Mouse (Mus musculus) adrenal gland, adult (tissue): ENCODE measurements around the gene Zwint.

Experiments
- DNase-seq, 2 experiments: peaks; one replicate each; pipeline ENCODE4 v3.0.0; 2022 to 2023; ENCODE audit warnings: low spot score in 1 of 2; ENCODE audit not compliant: inconsistent age in 2 of 2

Gene Zwint

DNA sequence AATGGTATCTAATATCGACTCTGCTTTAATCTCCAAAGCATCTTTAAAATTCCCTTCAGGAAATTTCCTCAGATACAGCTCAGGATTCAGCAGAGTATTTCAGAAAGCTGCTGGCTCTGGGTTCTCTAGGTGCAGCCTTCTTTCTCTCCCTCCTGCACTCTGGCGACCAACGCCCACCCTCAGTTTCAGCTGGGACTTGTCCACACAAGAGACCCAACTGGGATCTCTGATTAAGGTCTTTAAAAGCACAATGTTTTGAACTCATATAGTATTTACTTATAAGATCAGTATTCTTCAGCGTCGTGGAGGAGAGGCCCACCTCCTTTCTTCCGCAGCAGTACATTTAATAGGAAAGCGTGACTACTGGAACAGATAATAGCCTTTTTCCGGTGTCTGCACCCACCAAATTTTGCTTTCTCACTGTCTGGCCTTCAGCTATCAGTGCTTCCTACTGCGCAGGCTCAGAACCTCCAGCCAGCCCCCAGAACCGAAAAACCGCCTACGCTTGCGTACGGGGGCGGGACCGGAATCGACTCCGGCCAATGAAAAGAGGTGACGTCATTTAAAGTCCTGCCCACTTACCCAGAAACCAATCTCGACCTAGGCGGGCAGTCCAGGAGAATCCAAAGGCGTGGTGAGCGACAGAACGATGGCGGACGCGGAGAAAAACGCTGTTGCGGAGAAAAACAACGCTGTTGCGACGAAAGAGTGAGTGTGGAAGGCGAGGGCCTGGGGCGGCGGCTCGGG, at the start of gene Zwint:
Gene Zwint (plus strand): TSS at position 576 of the 747 bp plus-strand sequence.
- DNase-seq: peak; percentile 97 to 99

DNA sequence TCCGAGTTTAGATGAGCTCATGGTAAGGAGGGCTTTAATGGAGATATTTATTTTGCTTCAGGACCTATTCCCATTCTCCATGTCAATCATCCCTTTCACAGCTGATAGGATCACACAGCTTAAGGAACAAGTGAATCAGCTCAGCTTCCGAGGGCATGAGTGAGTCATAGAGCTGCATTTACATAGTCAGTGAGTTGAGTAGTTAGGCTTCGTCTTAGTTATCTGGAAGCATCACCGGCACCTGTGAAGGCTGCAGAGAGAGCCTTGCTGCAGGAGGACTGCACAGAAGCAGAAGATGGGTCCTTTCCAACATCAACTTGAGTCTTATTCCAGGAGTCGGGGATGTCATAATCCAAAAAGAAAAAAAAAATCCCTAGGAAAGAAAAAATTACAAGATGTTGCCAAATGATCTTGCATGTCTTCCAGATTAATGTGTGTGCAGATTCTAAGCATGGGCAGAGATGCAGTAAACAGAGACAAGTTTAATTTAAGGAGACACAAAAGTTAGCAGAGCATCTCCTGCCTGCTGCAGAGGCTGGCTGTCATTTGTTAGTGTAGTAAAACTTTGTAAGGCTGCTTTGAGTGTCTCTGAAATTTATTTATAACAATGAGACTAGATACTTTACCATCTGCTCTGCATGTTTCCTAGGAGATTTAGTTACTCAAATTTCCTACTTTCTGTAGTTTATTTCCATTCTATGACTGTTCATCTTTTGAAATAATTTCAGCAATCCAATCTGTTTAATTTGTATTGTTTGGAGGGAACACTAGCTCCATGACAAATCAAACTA, 41.3 kb upstream of the Zwint start:
- no peak for DNase-seq

DNA sequence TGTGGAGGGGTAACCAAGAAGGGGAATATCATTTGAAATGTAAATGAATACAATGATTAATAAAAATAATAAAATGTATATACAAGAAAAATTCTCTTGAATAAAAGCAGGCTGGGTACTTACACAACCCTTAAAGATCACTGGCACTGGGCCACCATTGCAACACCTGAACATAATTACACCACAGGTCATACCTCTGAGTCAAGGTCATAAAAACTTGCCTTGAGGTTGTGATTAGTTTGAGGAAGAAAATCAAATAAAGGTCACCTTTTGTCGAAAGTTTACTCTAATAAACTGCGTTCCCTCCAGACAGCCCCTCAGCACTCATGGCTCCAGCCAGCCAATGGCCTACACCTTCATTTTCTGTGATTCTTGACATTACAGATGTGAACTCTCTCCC, 38.5 kb upstream of the Zwint start:
- DNase-seq: no peak

DNA sequence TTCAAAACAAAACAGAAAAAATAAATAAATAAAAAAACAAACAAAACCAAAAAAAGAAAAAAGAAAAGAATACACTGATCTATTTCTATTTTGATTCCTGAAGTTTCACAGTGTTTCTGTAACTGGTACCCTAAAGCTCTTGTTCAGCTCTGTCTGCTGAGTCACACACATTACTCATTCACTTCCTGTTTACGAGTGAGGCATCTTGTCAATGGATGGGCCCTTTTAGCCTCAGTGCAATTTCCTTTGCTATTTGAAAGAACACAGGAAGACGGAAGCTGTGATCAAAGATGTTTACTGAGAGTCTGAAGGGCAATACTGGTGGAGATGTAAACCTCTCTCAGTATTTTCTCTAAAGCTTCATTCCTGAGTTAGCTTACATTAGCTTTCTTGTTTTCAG, 34.1 kb upstream of the Zwint start:
- DNase-seq: peak in 1 of 2 experiments; percentile 35

GRCm38 (mm10) chr10:72623561-72623960, 31.1 kb upstream of the Zwint start:
- DNase-seq: peak; percentile 31 to 40

DNA sequence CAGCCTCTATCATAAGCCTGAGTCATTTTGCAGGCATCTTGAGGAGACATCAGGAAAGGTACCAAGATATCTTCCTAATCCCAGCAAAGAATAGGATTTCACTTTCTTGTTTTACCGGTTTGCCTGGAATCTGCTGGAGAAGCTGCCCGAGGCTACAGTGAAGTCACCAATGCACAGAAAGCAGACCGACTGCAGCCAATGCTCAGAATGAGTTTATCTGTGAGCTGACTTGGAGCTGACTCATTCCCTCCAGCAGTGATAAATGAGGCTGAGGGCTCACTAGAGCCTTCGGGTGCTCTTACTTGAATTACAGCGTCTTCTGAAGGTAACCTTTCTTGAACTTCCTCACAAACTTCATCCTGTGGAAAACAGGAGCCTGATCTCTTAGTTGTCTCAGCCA, 20.5 kb upstream of the Zwint start:
- DNase-seq: peak; percentile 64 to 82

GRCm38 (mm10) chr10:72650867-72651266, 3.8 kb upstream of the Zwint start:
- no peak for DNase-seq

- no peak for DNase-seq
Observed at GRCm38 (mm10) chr10:72653797-72654196, 848 bp upstream of the Zwint start.

GRCm38 (mm10) chr10:72655017-72655509, 418 bp downstream of the Zwint start:
- DNase-seq: peak in 1 of 2 experiments; percentile 51

DNA sequence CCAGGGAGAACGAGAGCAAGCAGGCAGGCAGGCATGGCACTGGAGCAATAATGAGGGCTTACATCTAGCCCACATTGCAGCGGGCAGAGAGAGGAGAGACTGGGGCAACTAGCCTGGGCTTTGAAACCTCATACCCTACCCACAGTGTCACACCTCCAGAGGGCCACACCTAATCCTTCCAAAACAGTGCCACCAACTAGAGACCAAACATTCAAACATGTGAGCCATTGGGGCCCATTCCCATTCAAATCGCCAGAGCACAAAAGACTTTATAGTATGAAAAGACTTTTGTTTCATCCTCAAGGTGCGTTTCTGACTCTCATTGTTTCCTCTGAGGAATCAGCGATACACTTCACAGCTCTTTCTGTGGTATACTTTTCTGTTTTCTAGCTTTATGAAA, 4.6 kb downstream of the Zwint start:
- no peak for DNase-seq

DNA sequence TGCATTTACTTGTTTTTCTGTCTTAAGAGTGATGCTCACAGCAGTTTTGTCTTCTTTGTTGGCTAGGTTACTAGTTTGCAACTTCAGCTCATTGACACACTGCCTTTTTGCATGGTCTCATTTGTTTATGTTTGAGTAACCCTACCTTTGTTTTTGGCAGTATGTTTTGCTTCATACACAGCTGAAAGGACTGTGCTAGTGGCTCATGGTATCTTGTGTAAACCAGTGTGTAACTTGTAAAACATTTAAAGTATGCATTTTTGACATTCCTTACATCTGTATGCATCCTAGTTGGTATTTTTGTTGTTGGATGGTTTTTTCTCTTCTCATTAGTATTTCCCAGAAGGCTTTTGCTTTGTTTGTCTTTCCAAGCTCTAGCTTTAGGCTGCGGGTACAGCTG, 5.7 kb downstream of the Zwint start:
- no peak for DNase-seq

DNA sequence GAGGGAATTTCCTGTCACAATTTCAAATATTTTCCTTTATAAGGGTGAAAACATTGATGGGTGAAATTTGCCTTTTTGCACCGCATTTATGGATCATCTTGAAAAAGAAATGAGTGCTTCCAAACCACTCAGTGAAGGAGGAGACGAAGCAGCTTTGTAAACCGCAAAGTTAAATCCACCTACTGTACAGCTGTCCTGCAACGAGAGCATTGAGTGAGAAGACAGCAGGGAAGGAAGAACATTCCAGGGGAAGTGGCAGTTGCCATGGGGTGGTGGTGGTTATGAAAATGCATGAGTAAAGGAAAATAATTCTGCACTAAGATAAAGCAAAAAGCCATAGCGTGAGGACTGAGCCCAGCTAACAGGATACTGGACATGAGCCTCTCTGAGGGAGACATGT, 13.2 kb downstream of the Zwint start:
- DNase-seq: no peak

- DNase-seq: peak in 1 of 2 experiments; percentile 34
Observed at GRCm38 (mm10) chr10:72669086-72669485, 14.4 kb downstream of the Zwint start.

GRCm38 (mm10) chr10:72675971-72676370, 21.3 kb downstream of the Zwint start:
- no peak for DNase-seq

DNA sequence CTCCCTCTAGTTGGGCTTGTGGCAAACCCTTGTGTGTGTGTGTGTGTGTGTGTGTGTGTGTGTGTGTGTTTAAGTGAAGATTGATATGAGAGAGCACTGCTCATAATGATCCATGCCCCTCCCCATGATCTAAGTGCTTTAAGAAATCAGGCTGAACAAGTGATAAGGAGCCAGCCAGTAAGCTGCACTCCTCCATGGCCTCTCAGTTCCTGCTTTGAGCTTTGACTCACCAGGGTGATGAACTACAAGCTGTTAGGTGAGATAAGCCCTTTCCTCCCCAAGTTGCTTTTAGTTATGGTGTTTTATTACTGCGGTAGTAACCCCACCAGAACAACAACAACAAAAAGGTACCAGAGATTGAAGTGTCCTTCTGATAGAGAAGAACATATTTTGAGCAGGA, 21.9 kb downstream of the Zwint start:
- DNase-seq: no peak

GRCm38 (mm10) chr10:72679086-72679485, 24.4 kb downstream of the Zwint start:
- no peak for DNase-seq

- peak in 1 of 2 experiments; percentile 7 for DNase-seq
Observed at GRCm38 (mm10) chr10:72701092-72701491, 46.4 kb downstream of the Zwint start.

DNA sequence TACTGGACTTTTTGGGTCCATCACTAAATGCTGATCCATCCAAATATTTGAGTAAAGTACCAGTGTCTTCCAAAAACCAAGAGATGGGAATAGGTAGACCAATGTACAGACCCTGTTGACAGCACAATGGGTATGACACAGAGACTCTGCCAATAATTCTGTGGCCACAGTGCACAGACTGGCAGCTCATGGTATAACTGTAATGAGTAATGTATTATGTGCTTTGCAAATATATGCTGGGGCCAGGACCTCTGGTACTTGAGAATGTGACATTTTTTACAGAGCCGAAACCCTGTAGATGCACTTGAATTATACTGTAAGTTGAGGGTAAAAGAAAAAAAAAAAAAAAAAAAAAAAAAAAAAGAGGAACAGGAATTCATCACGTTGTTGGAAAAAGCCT, 59.1 kb downstream of the Zwint start:
- DNase-seq: peak in 1 of 2 experiments; percentile 7
